Mouse (Mus musculus): ENCODE results near the gene Tepp. TPM values are rescaled to one million over a fixed set of nuclear protein-coding genes. Genes with fewer than 3 reads are reported as not detected.

Gene Tepp
- polyA plus RNA-seq, 1 experiment from 2014 or later = 0.43 TPM

GRCm38 (mm10) chr8:95302410-95302809 is 8.0 kb upstream of the Tepp start:
- Histone ChIP-seq H3K27me3 (ENCODE audit: control insufficient read depth, insufficient read depth, low read length) (no peaks in the 10 kb centered on the region), H3K9me3 (ENCODE audit: control insufficient read depth, low read length) (no peaks in the 10 kb centered on the region), H3K4me3 (ENCODE audit: low read length) (no peak overlapping the region), H3K4me1 (ENCODE audit: control insufficient read depth, insufficient read depth, low read length) (no peaks in the 10 kb centered on the region), H3K9ac (ENCODE audit: low read depth, low read length) (no peak overlapping the region), H3K36me3 (ENCODE audit: control insufficient read depth, insufficient read depth, low read length) (no peaks in the 10 kb centered on the region), H3K27ac (ENCODE audit: low read depth, low read length) (no peak overlapping the region), H3K4me2 (replicated peaks; ENCODE audit: low read depth, low read length) (no peak overlapping the region)
- no peak for ATAC-seq (ENCODE audit: low FRiP score, low TSS enrichment)
- WGBS = 25% methylated on average over 5 of the region's 5 CpGs

GRCm38 (mm10) chr8:95305526-95305925 is 4.8 kb upstream of the Tepp start:
- H3K36me3 ChIP-seq (ENCODE audit: control insufficient read depth, insufficient read depth, low read length) = no peaks in the 10 kb centered on the region
- H3K27me3 ChIP-seq (ENCODE audit: control insufficient read depth, insufficient read depth, low read length) = no peaks in the 10 kb centered on the region
- H3K27ac ChIP-seq (ENCODE audit: low read depth, low read length) = no peak overlapping the region
- H3K4me1 ChIP-seq (ENCODE audit: control insufficient read depth, insufficient read depth, low read length) = no peaks in the 10 kb centered on the region
- H3K4me2 ChIP-seq (replicated peaks; ENCODE audit: low read depth, low read length) = no peak overlapping the region
- no peaks in the 10 kb centered on the region for H3K9me3 ChIP-seq (ENCODE audit: control insufficient read depth, low read length)
- 68% methylated on average over 4 of the region's 4 CpGs for WGBS
- H3K4me3 ChIP-seq (ENCODE audit: low read length) = no peak overlapping the region
- ATAC-seq (ENCODE audit: low FRiP score, low TSS enrichment) = no peak
- H3K9ac ChIP-seq (ENCODE audit: low read depth, low read length) = no peak overlapping the region

GRCm38 (mm10) chr8:95306431-95306830 is 3.9 kb upstream of the Tepp start, which contains the start of gene Cngb1:
Cngb1 (minus strand) TSS chr8:95306585.
- Histone ChIP-seq H3K9ac (ENCODE audit: low read depth, low read length) (no peak within 1 kb of the TSS), H3K4me1 (ENCODE audit: control insufficient read depth, insufficient read depth, low read length) (no peaks in the 10 kb centered on the region), H3K9me3 (ENCODE audit: control insufficient read depth, low read length) (no peaks in the 10 kb centered on the region), H3K27me3 (ENCODE audit: control insufficient read depth, insufficient read depth, low read length) (no peaks in the 10 kb centered on the region), H3K4me2 (replicated peaks; ENCODE audit: low read depth, low read length) (no peak within 1 kb of the TSS), H3K4me3 (ENCODE audit: low read length) (no peak within 1 kb of the TSS), H3K27ac (ENCODE audit: low read depth, low read length) (no peak within 1 kb of the TSS), H3K36me3 (ENCODE audit: control insufficient read depth, insufficient read depth, low read length) (no peaks in the 10 kb centered on the region)
- ATAC-seq (ENCODE audit: low FRiP score, low TSS enrichment) = no peak
- WGBS = 54% methylated on average over 6 of the region's 6 CpGs

GRCm38 (mm10) chr8:95312836-95313235 is 2.5 kb downstream of the Tepp start:
- Histone ChIP-seq H3K27ac (ENCODE audit: low read depth, low read length) (no peak overlapping the region), H3K9ac (ENCODE audit: low read depth, low read length) (no peak overlapping the region), H3K4me3 (ENCODE audit: low read length) (no peak overlapping the region), H3K27me3 (ENCODE audit: control insufficient read depth, insufficient read depth, low read length) (no peaks in the 10 kb centered on the region), H3K9me3 (ENCODE audit: control insufficient read depth, low read length) (no peaks in the 10 kb centered on the region), H3K36me3 (ENCODE audit: control insufficient read depth, insufficient read depth, low read length) (no peaks in the 10 kb centered on the region), H3K4me2 (replicated peaks; ENCODE audit: low read depth, low read length) (no peak overlapping the region), H3K4me1 (ENCODE audit: control insufficient read depth, insufficient read depth, low read length) (no peaks in the 10 kb centered on the region)
- ATAC-seq (ENCODE audit: low FRiP score, low TSS enrichment) = no peak
- WGBS = 68% methylated on average over 18 of the region's 18 CpGs

- H3K36me3 ChIP-seq (ENCODE audit: control insufficient read depth, insufficient read depth, low read length) = no peaks in the 10 kb centered on the region
- no peaks in the 10 kb centered on the region for H3K9me3 ChIP-seq (ENCODE audit: control insufficient read depth, low read length)
- H3K4me1 ChIP-seq (ENCODE audit: control insufficient read depth, insufficient read depth, low read length) = no peaks in the 10 kb centered on the region
- H3K27ac ChIP-seq (ENCODE audit: low read depth, low read length) = no peak overlapping the region
- H3K4me3 ChIP-seq (ENCODE audit: low read length) = no peak overlapping the region
- H3K27me3 ChIP-seq (ENCODE audit: control insufficient read depth, insufficient read depth, low read length) = no peaks in the 10 kb centered on the region
- no peak overlapping the region for H3K4me2 ChIP-seq (replicated peaks; ENCODE audit: low read depth, low read length)
- 89% methylated on average over 6 of the region's 6 CpGs for WGBS
- H3K9ac ChIP-seq (ENCODE audit: low read depth, low read length) = no peak overlapping the region
- no peak for ATAC-seq (ENCODE audit: low FRiP score, low TSS enrichment)
Measured at GRCm38 (mm10) chr8:95313857-95314256, 3.5 kb downstream of the Tepp start.

GRCm38 (mm10) chr8:95314707-95315106 is 4.3 kb downstream of the Tepp start:
- 79% methylated on average over 2 of the region's 2 CpGs for WGBS
- Histone ChIP-seq H3K27me3 (ENCODE audit: control insufficient read depth, insufficient read depth, low read length) (no peaks in the 10 kb centered on the region), H3K9me3 (ENCODE audit: control insufficient read depth, low read length) (no peaks in the 10 kb centered on the region), H3K4me1 (ENCODE audit: control insufficient read depth, insufficient read depth, low read length) (no peaks in the 10 kb centered on the region), H3K4me2 (replicated peaks; ENCODE audit: low read depth, low read length) (no peak overlapping the region), H3K9ac (ENCODE audit: low read depth, low read length) (no peak overlapping the region), H3K36me3 (ENCODE audit: control insufficient read depth, insufficient read depth, low read length) (no peaks in the 10 kb centered on the region), H3K4me3 (ENCODE audit: low read length) (no peak overlapping the region), H3K27ac (ENCODE audit: low read depth, low read length) (no peak overlapping the region)
- no peak for ATAC-seq (ENCODE audit: low FRiP score, low TSS enrichment)

GRCm38 (mm10) chr8:95315350-95315749 is 5.0 kb downstream of the Tepp start:
- H3K27me3 ChIP-seq (ENCODE audit: control insufficient read depth, insufficient read depth, low read length) = no peaks in the 10 kb centered on the region
- 88% methylated on average over 1 of the region's 1 CpGs for WGBS
- H3K9ac ChIP-seq (ENCODE audit: low read depth, low read length) = no peak overlapping the region
- H3K36me3 ChIP-seq (ENCODE audit: control insufficient read depth, insufficient read depth, low read length) = no peaks in the 10 kb centered on the region
- no peak for ATAC-seq (ENCODE audit: low FRiP score, low TSS enrichment)
- no peaks in the 10 kb centered on the region for H3K9me3 ChIP-seq (ENCODE audit: control insufficient read depth, low read length)
- H3K4me2 ChIP-seq (replicated peaks; ENCODE audit: low read depth, low read length) = no peak overlapping the region
- no peak overlapping the region for H3K4me3 ChIP-seq (ENCODE audit: low read length)
- no peak overlapping the region for H3K27ac ChIP-seq (ENCODE audit: low read depth, low read length)
- 0 out of 2 replicates have a peak, but pooled peaks cover 4% of the 10 kb centered on the region for H3K4me1 ChIP-seq (ENCODE audit: control insufficient read depth, insufficient read depth, low read length)

- WGBS = 2% methylated on average over 41 of the region's 41 CpGs
- H3K27me3 ChIP-seq (ENCODE audit: control insufficient read depth, insufficient read depth, low read length) = no peaks in the 10 kb centered on the region
- peak overlapping the region; percentile 49 for H3K4me3 ChIP-seq (ENCODE audit: low read length)
- peak overlapping the region; percentile 55 for H3K9ac ChIP-seq (ENCODE audit: low read depth, low read length)
- H3K36me3 ChIP-seq (ENCODE audit: control insufficient read depth, insufficient read depth, low read length) = peaks cover 14% of the 10 kb centered on the region
- peak overlapping the region; percentile 93 for H3K4me2 ChIP-seq (replicated peaks; ENCODE audit: low read depth, low read length)
- H3K4me1 ChIP-seq (ENCODE audit: control insufficient read depth, insufficient read depth, low read length) = peaks cover 7% of the 10 kb centered on the region; the same call in 1 of the 2 replicates
- peak; percentile 87 for ATAC-seq (ENCODE audit: low FRiP score, low TSS enrichment)
- H3K27ac ChIP-seq (ENCODE audit: low read depth, low read length) = no peak overlapping the region
- no peaks in the 10 kb centered on the region for H3K9me3 ChIP-seq (ENCODE audit: control insufficient read depth, low read length)
Measured at GRCm38 (mm10) chr8:95320224-95321139, 10.1 kb downstream of the Tepp start.

GRCm38 (mm10) chr8:95323201-95323600 is 12.8 kb downstream of the Tepp start:
- Histone ChIP-seq H3K4me1 (ENCODE audit: control insufficient read depth, insufficient read depth, low read length) (peaks cover 7% of the 10 kb centered on the region; the same call in 1 of the 2 replicates), H3K9me3 (ENCODE audit: control insufficient read depth, low read length) (no peaks in the 10 kb centered on the region), H3K4me2 (replicated peaks; ENCODE audit: low read depth, low read length) (no peak overlapping the region), H3K9ac (ENCODE audit: low read depth, low read length) (no peak overlapping the region), H3K27me3 (ENCODE audit: control insufficient read depth, insufficient read depth, low read length) (no peaks in the 10 kb centered on the region), H3K36me3 (ENCODE audit: control insufficient read depth, insufficient read depth, low read length) (peaks cover 41% of the 10 kb centered on the region), H3K4me3 (ENCODE audit: low read length) (no peak overlapping the region), H3K27ac (ENCODE audit: low read depth, low read length) (no peak overlapping the region)
- 70% methylated on average over 3 of the region's 3 CpGs for WGBS
- no peak for ATAC-seq (ENCODE audit: low FRiP score, low TSS enrichment)

Data from kidney, embryonic 14.5 days (tissue).